Comparison of ENCODE assay signal across 11 mouse cellular contexts in the genomic region with DNA sequence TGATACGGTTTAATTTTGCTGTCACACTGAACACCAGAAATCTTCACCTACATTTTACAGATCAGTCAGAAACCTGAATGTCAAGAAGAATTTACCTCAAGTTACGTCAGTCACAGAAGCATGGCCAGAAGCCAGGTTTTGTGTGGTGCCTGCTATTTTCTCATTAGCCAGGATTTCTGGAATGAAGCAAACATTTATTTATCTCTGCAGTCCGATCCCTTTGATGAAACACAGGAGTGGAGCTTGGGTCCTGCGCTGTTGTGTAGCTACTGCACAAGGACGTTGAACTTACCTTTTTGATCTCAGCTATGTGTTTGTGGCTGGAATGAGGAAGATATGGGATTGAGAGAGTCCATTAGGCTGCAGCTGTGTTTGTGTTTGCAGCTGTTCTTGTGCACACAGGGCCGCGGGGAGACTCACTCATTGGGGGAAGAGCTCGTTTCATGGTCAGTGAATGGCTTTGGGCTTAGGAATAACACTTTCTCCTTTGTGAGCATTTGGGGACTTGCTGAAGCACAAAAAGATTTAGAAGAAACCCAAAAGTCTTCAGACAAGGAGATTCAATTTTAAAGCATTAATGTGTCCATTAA.
A peak's percentile ranks its signal among the peaks of the same experiment; 100 is the strongest.
DNase-seq lines count a peak whose midpoint lies in the region; ATAC-seq lines count a peak whose summit lies in the region.
"Had no signal": no experiment of that assay in that cellular context is flagged by ENCODE, and none has a peak within 500 bp of the region (broad histone marks: within the 10 kb centered on the region; RNA-seq: fewer than 3 reads in every experiment).

No protein-coding gene starts in this region.

- H3K9me3 ChIP-seq in kidney, embryonic 14.5 days (ENCODE audit: control insufficient read depth, low read length) = no peaks in the 10 kb centered on the region
- H3K9me3 ChIP-seq in neural tube, embryonic 15.5 days (replicated peaks) = no peaks in the 10 kb centered on the region
- H3K9me3 ChIP-seq: limb, embryonic 12.5 days had no signal

- DNase-seq in kidney, adult 11 months = peak; percentile 34
- peak; percentile 50 for DNase-seq in NIH3T3 (ENCODE audit: low read depth)
- peak; percentile 34 for DNase-seq in kidney, adult 18-20 months
- DNase-seq in mesoderm, embryonic 11.5 days (ENCODE audit: low read depth, low spot score) = peak; percentile 20
- DNase-seq in B cell, adult 2 months = no peak
- no peak for DNase-seq in left cerebral cortex, adult 18-20 months (ENCODE audit: low spot score in 2 of 2)
- DNase-seq: adrenal gland, postnatal 10 days had no signal

- no peak overlapping the region for H3K27ac ChIP-seq in kidney, embryonic 14.5 days (ENCODE audit: low read depth, low read length)
- no peak overlapping the region for H3K27ac ChIP-seq in neural tube, embryonic 15.5 days (replicated peaks)
- H3K27ac ChIP-seq: limb, embryonic 12.5 days had no signal

- WGBS in kidney, embryonic 14.5 days = 50% methylated on average over 8 of the region's 8 CpGs
- 58% methylated on average over 8 of the region's 8 CpGs for WGBS in neural tube, embryonic 15.5 days

- no peaks in the 10 kb centered on the region for H3K36me3 ChIP-seq in kidney, embryonic 14.5 days (ENCODE audit: control insufficient read depth, insufficient read depth, low read length)
- H3K36me3 ChIP-seq in neural tube, embryonic 15.5 days = no peaks in the 10 kb centered on the region
- H3K36me3 ChIP-seq: limb, embryonic 12.5 days had no signal

- ATAC-seq in kidney, embryonic 14.5 days (ENCODE audit: low FRiP score, low TSS enrichment) = no peak
- ATAC-seq in neural tube, embryonic 15.5 days (ENCODE audit: low FRiP score) = no peak

- peaks cover 3% of the 10 kb centered on the region; the same call in 1 of the 2 replicates for H3K4me1 ChIP-seq in kidney, embryonic 14.5 days (ENCODE audit: control insufficient read depth, insufficient read depth, low read length)
- H3K4me1 ChIP-seq in neural tube, embryonic 15.5 days = no peaks in the 10 kb centered on the region

- no peak overlapping the region for H3K9ac ChIP-seq in kidney, embryonic 14.5 days (ENCODE audit: low read depth, low read length)
- H3K9ac ChIP-seq in neural tube, embryonic 15.5 days (replicated peaks) = no peak overlapping the region
- H3K9ac ChIP-seq: limb, embryonic 12.5 days had no signal

- H3K4me3 ChIP-seq in kidney, embryonic 14.5 days (ENCODE audit: low read length) = no peak overlapping the region
- no peak overlapping the region for H3K4me3 ChIP-seq in neural tube, embryonic 15.5 days (replicated peaks)
- H3K4me3 ChIP-seq: erythroblast, embryonic 14.5 days; limb, embryonic 12.5 days had no signal

- H3K4me2 ChIP-seq in kidney, embryonic 14.5 days (replicated peaks; ENCODE audit: low read depth, low read length) = no peak overlapping the region
- H3K4me2 ChIP-seq in neural tube, embryonic 15.5 days = no peak overlapping the region
- H3K4me2 ChIP-seq: limb, embryonic 12.5 days had no signal

- no peaks in the 10 kb centered on the region for H3K27me3 ChIP-seq in kidney, embryonic 14.5 days (ENCODE audit: control insufficient read depth, insufficient read depth, low read length)
- no peaks in the 10 kb centered on the region for H3K27me3 ChIP-seq in neural tube, embryonic 15.5 days (replicated peaks)
- H3K27me3 ChIP-seq: limb, embryonic 12.5 days had no signal

Comparison
In these comparisons a context has a peak if more than half of its experiments do, and no peak if none do; other contexts are left out.
1. DNase-seq: peak in kidney, adult 11 months (single experiment), NIH3T3 (single experiment), kidney, adult 18-20 months (single experiment) and mesoderm, embryonic 11.5 days (single experiment); none in B cell, adult 2 months (0 of 2) and left cerebral cortex, adult 18-20 months (0 of 2).